Mouse (Mus musculus): ENCODE measurements at regions not wholly inside any gene's neighbourhood (a gene's known extent, or its start where the extent isn't known, plus 50 kb on each side); places are given as distances from the start of the nearest gene placed in this dataset.

GRCm38 (mm10) chr10:98790456-98790855 is 123.8 kb upstream of the Atp2b1 start:
- WGBS, result 95% methylated on average over 3 of the region's 3 CpGs
- no peaks in the 10 kb centered on the region for H3K36me3 ChIP-seq (ENCODE audit: control insufficient read depth, insufficient read depth, low read length)
- ATAC-seq, result no peak
- H3K4me2 ChIP-seq (ENCODE audit: low read depth, low read length), result no peak overlapping the region
- H3K27ac ChIP-seq (ENCODE audit: low read length), result no peak overlapping the region
- H3K4me3 ChIP-seq (ENCODE audit: low read length), result no peak overlapping the region
- no peaks in the 10 kb centered on the region for H3K9me3 ChIP-seq (ENCODE audit: control insufficient read depth, low read length)
- no peaks in the 10 kb centered on the region for H3K27me3 ChIP-seq (replicated peaks; ENCODE audit: control insufficient read depth, insufficient read depth, low read length)
- H3K4me1 ChIP-seq (ENCODE audit: control insufficient read depth, insufficient read depth, low read length), result no peaks in the 10 kb centered on the region
- H3K9ac ChIP-seq (ENCODE audit: low read depth, low read length), result no peak overlapping the region

GRCm38 (mm10) chr10:98792019-98792741 is 122.0 kb upstream of the Atp2b1 start:
- Histone ChIP-seq H3K4me2 (ENCODE audit: low read depth, low read length) (no peak overlapping the region), H3K27ac (ENCODE audit: low read length) (no peak overlapping the region), H3K4me3 (ENCODE audit: low read length) (no peak overlapping the region), H3K9me3 (ENCODE audit: control insufficient read depth, low read length) (no peaks in the 10 kb centered on the region), H3K36me3 (ENCODE audit: control insufficient read depth, insufficient read depth, low read length) (no peaks in the 10 kb centered on the region), H3K9ac (ENCODE audit: low read depth, low read length) (no peak overlapping the region), H3K4me1 (ENCODE audit: control insufficient read depth, insufficient read depth, low read length) (no peaks in the 10 kb centered on the region), H3K27me3 (replicated peaks; ENCODE audit: control insufficient read depth, insufficient read depth, low read length) (no peaks in the 10 kb centered on the region)
- ATAC-seq, result no peak
- WGBS, result 87% methylated on average over 4 of the region's 4 CpGs

GRCm38 (mm10) chr10:98793926-98794536 is 120.2 kb upstream of the Atp2b1 start:
- WGBS, result 92% methylated on average over 9 of the region's 9 CpGs
- no peaks in the 10 kb centered on the region for H3K36me3 ChIP-seq (ENCODE audit: control insufficient read depth, insufficient read depth, low read length)
- no peak for ATAC-seq
- H3K27ac ChIP-seq (ENCODE audit: low read length), result no peak overlapping the region
- H3K27me3 ChIP-seq (replicated peaks; ENCODE audit: control insufficient read depth, insufficient read depth, low read length), result no peaks in the 10 kb centered on the region
- H3K9me3 ChIP-seq (ENCODE audit: control insufficient read depth, low read length), result no peaks in the 10 kb centered on the region
- H3K4me3 ChIP-seq (ENCODE audit: low read length), result no peak overlapping the region
- H3K9ac ChIP-seq (ENCODE audit: low read depth, low read length), result no peak overlapping the region
- no peaks in the 10 kb centered on the region for H3K4me1 ChIP-seq (ENCODE audit: control insufficient read depth, insufficient read depth, low read length)
- no peak overlapping the region for H3K4me2 ChIP-seq (ENCODE audit: low read depth, low read length)

- H3K4me3 ChIP-seq (ENCODE audit: low read length), result no peak overlapping the region
- ATAC-seq, result no peak
- 90% methylated on average over 3 of the region's 3 CpGs for WGBS
These were observed 118.2 kb upstream of the Atp2b1 start for GRCm38 (mm10) chr10:98796016-98796415.

GRCm38 (mm10) chr10:98798634-98799415 is 115.4 kb upstream of the Atp2b1 start:
- H3K27me3 ChIP-seq (replicated peaks; ENCODE audit: control insufficient read depth, insufficient read depth, low read length), result no peaks in the 10 kb centered on the region
- no peak for ATAC-seq

More at GRCm38 (mm10) chr10:98796016-98796415, 118.2 kb upstream of the Atp2b1 start:
- no peak overlapping the region for H3K9ac ChIP-seq (ENCODE audit: low read depth, low read length)
- no peaks in the 10 kb centered on the region for H3K36me3 ChIP-seq (ENCODE audit: control insufficient read depth, insufficient read depth, low read length)
- H3K9me3 ChIP-seq (ENCODE audit: control insufficient read depth, low read length), result no peaks in the 10 kb centered on the region
- H3K4me1 ChIP-seq (ENCODE audit: control insufficient read depth, insufficient read depth, low read length), result no peaks in the 10 kb centered on the region
- no peak overlapping the region for H3K4me2 ChIP-seq (ENCODE audit: low read depth, low read length)
- H3K27ac ChIP-seq (ENCODE audit: low read length), result no peak overlapping the region
- no peaks in the 10 kb centered on the region for H3K27me3 ChIP-seq (replicated peaks; ENCODE audit: control insufficient read depth, insufficient read depth, low read length)

GRCm38 (mm10) chr10:98799830-98800229 is 114.4 kb upstream of the Atp2b1 start:
- H3K27me3 ChIP-seq (replicated peaks; ENCODE audit: control insufficient read depth, insufficient read depth, low read length), result no peaks in the 10 kb centered on the region
- H3K4me1 ChIP-seq (ENCODE audit: control insufficient read depth, insufficient read depth, low read length), result no peaks in the 10 kb centered on the region
- no peaks in the 10 kb centered on the region for H3K36me3 ChIP-seq (ENCODE audit: control insufficient read depth, insufficient read depth, low read length)
- H3K9me3 ChIP-seq (ENCODE audit: control insufficient read depth, low read length), result no peaks in the 10 kb centered on the region
- WGBS, result 66% methylated on average over 3 of the region's 3 CpGs
- peak; percentile 77 for ATAC-seq
- H3K27ac ChIP-seq (ENCODE audit: low read length), result no peak overlapping the region
- no peak overlapping the region for H3K4me3 ChIP-seq (ENCODE audit: low read length)
- H3K9ac ChIP-seq (ENCODE audit: low read depth, low read length), result no peak overlapping the region
- no peak overlapping the region for H3K4me2 ChIP-seq (ENCODE audit: low read depth, low read length)

More at GRCm38 (mm10) chr10:98798634-98799415, 115.4 kb upstream of the Atp2b1 start:
- Histone ChIP-seq H3K9me3 (ENCODE audit: control insufficient read depth, low read length) (no peaks in the 10 kb centered on the region), H3K4me2 (ENCODE audit: low read depth, low read length) (no peak overlapping the region), H3K4me3 (ENCODE audit: low read length) (no peak overlapping the region), H3K4me1 (ENCODE audit: control insufficient read depth, insufficient read depth, low read length) (no peaks in the 10 kb centered on the region), H3K36me3 (ENCODE audit: control insufficient read depth, insufficient read depth, low read length) (no peaks in the 10 kb centered on the region), H3K27ac (ENCODE audit: low read length) (no peak overlapping the region), H3K9ac (ENCODE audit: low read depth, low read length) (no peak overlapping the region)
- WGBS, result 73% methylated on average over 6 of the region's 6 CpGs

GRCm38 (mm10) chr10:98800949-98801348 is 113.3 kb upstream of the Atp2b1 start:
- H3K4me1 ChIP-seq (ENCODE audit: control insufficient read depth, insufficient read depth, low read length), result no peaks in the 10 kb centered on the region
- 62% methylated on average over 8 of the region's 8 CpGs for WGBS

GRCm38 (mm10) chr10:98805013-98805412 is 109.2 kb upstream of the Atp2b1 start:
- Histone ChIP-seq H3K4me1 (ENCODE audit: control insufficient read depth, insufficient read depth, low read length) (no peaks in the 10 kb centered on the region), H3K27ac (ENCODE audit: low read length) (no peak overlapping the region), H3K4me2 (ENCODE audit: low read depth, low read length) (no peak overlapping the region), H3K4me3 (ENCODE audit: low read length) (no peak overlapping the region), H3K9ac (ENCODE audit: low read depth, low read length) (no peak overlapping the region), H3K9me3 (ENCODE audit: control insufficient read depth, low read length) (no peaks in the 10 kb centered on the region), H3K36me3 (ENCODE audit: control insufficient read depth, insufficient read depth, low read length) (no peaks in the 10 kb centered on the region), H3K27me3 (replicated peaks; ENCODE audit: control insufficient read depth, insufficient read depth, low read length) (no peaks in the 10 kb centered on the region)
- WGBS, result 94% methylated on average over 1 of the region's 1 CpGs
- no peak for ATAC-seq

More at GRCm38 (mm10) chr10:98800949-98801348, 113.3 kb upstream of the Atp2b1 start:
- no peak for ATAC-seq
- Histone ChIP-seq H3K36me3 (ENCODE audit: control insufficient read depth, insufficient read depth, low read length) (no peaks in the 10 kb centered on the region), H3K4me3 (ENCODE audit: low read length) (no peak overlapping the region), H3K4me2 (ENCODE audit: low read depth, low read length) (no peak overlapping the region), H3K27ac (ENCODE audit: low read length) (no peak overlapping the region), H3K9me3 (ENCODE audit: control insufficient read depth, low read length) (no peaks in the 10 kb centered on the region), H3K27me3 (replicated peaks; ENCODE audit: control insufficient read depth, insufficient read depth, low read length) (no peaks in the 10 kb centered on the region), H3K9ac (ENCODE audit: low read depth, low read length) (no peak overlapping the region)

- H3K4me2 ChIP-seq (ENCODE audit: low read depth, low read length), result no peak overlapping the region
- no peaks in the 10 kb centered on the region for H3K36me3 ChIP-seq (ENCODE audit: control insufficient read depth, insufficient read depth, low read length)
- H3K9ac ChIP-seq (ENCODE audit: low read depth, low read length), result no peak overlapping the region
- no peaks in the 10 kb centered on the region for H3K4me1 ChIP-seq (ENCODE audit: control insufficient read depth, insufficient read depth, low read length)
- no peak overlapping the region for H3K27ac ChIP-seq (ENCODE audit: low read length)
- no peaks in the 10 kb centered on the region for H3K9me3 ChIP-seq (ENCODE audit: control insufficient read depth, low read length)
- H3K27me3 ChIP-seq (replicated peaks; ENCODE audit: control insufficient read depth, insufficient read depth, low read length), result no peaks in the 10 kb centered on the region
- ATAC-seq, result 0 out of 2 replicates have a peak, but pooled peaks have one; percentile 14
- no peak overlapping the region for H3K4me3 ChIP-seq (ENCODE audit: low read length)
- WGBS, result 89% methylated on average over 19 of the region's 19 CpGs
These were observed 107.2 kb upstream of the Atp2b1 start for GRCm38 (mm10) chr10:98806798-98807535.

Measured in intestine, embryonic 16.5 days (tissue).